Mouse (Mus musculus) megakaryocyte, embryonic 14.5 days (primary cell): Measurements from ENCODE around the gene Ncoa6. TPM values are rescaled to one million over a fixed set of nuclear protein-coding genes. Genes with fewer than 3 reads are reported as not detected.

Experiments
- H3K27me3 ChIP-seq: replicated peaks from 2 replicates; pipeline ENCODE3; 2012; ENCODE audit warnings: inconsistent platforms
- H3K36me3 ChIP-seq: replicated peaks from 2 replicates; pipeline ENCODE3; 2012; ENCODE audit warnings: low read length, inconsistent platforms, mixed read lengths
- H3K4me1 ChIP-seq: 2 replicates; pipeline ENCODE4 v1.6.1; 2012; ENCODE audit warnings: inconsistent platforms
- H3K4me3 ChIP-seq: replicated peaks from 2 replicates; pipeline ENCODE3; 2012; ENCODE audit warnings: moderate library complexity, mild to moderate bottlenecking, inconsistent platforms
- H3K9me3 ChIP-seq: 2 replicates; pipeline ENCODE4 v1.6.1; 2012; ENCODE audit warnings: inconsistent platforms
- FLI1 ChIP-seq: IDR thresholded peaks from 2 replicates; pipeline ENCODE4 v1.6.1; 2012; ENCODE audit warnings: low read length, inconsistent platforms, mixed read lengths
- GATA1 ChIP-seq: IDR thresholded peaks from 3 replicates; pipeline ENCODE4 v1.6.1; 2012; ENCODE audit warnings: mixed read lengths, low read length, inconsistent platforms, borderline replicate concordance
- polyA plus RNA-seq: library from polyadenylated mRNA; stranded (reverse); fragments of >175 nt; gene quantifications from 2 replicates; pipeline ENCODE4 v1.2.3, GENCODE M21; 2012; ENCODE audit warnings: low replicate concordance; ENCODE audit not compliant: insufficient read depth

Gene Ncoa6
- polyA plus RNA-seq, 1 experiment: 8.0 TPM

DNA sequence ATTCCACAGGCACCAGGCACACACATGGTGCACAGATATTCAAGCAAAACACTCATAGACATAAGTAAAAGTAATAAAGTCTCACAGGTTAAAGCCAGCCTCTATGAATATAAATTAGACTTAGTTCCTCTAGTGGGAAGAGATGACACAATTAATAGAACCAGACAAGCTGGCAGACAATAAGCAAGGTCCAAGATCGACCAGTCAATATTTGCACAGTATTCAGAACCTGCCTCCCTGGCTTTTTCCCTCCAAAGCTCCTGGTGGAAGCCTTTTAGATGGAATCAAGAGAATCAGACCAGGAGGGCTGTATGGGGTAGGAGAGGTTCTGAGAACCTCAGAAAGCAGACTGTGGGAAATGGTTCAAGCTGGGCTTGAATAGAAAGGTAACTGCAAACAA is 99.8 kb downstream of the Ncoa6 start:
- Histone ChIP-seq H3K4me1 (peaks cover 19% of the 10 kb centered on the region), H3K9me3 (0 out of 2 replicates have a peak, but pooled peaks cover 2% of the 10 kb centered on the region), H3K27me3 (peaks cover 26% of the 10 kb centered on the region), H3K4me3 (no peak overlapping the region), H3K36me3 (no peaks in the 10 kb centered on the region)
- TF ChIP-seq GATA1: no peak
- TF ChIP-seq FLI1: no peak

DNA sequence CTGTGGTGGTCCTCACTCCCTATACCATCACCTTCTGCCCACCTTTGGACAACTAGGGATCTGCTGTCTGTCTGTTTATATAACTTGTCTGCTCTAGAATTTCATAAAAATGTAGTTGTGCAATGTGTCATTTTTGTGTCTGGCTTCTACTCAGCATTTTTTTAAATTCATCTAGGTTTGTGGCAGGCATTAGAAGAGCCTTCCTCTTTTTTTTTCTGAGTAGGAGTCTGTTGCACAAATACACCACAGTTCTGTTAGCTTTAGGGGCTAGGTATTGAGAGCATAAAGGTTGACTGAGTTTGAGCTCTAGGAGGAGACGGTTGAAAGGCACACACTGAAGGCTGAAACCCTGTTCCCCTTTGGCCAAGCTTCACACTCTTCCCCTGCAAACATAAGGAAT is 100.4 kb downstream of the Ncoa6 start:
- Histone ChIP-seq H3K9me3 (0 out of 2 replicates have a peak, but pooled peaks cover 2% of the 10 kb centered on the region), H3K36me3 (no peaks in the 10 kb centered on the region), H3K4me1 (peaks cover 19% of the 10 kb centered on the region), H3K27me3 (peaks cover 22% of the 10 kb centered on the region), H3K4me3 (no peak overlapping the region)
- TF ChIP-seq FLI1: no peak
- no peak for TF ChIP-seq GATA1

DNA sequence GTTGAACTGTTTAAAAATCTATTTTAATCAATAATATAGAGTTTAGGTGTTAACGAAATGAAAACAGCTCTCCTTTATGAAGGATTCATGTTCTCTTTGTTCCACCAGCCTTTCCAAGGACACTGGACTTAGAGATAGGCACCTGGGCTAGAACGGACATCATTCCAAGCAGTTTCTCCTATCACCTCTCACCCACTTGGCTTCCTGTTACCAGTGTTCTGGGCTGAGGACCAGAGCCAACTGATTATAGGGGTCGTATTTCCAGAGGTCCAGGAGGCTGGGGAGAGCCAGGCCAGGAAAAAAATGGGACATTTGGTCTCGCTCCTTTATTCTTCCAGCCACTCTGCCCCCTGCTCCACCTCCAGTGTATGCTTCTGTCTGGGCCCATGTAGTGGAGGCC is 101.2 kb downstream of the Ncoa6 start:
- H3K36me3 ChIP-seq: no peaks in the 10 kb centered on the region
- H3K27me3 ChIP-seq: peaks cover 19% of the 10 kb centered on the region
- TF ChIP-seq GATA1 (no peak), FLI1 (no peak)
- H3K9me3 ChIP-seq: 0 out of 2 replicates have a peak, but pooled peaks cover 2% of the 10 kb centered on the region
- peaks cover 19% of the 10 kb centered on the region for H3K4me1 ChIP-seq
- H3K4me3 ChIP-seq: no peak overlapping the region

DNA sequence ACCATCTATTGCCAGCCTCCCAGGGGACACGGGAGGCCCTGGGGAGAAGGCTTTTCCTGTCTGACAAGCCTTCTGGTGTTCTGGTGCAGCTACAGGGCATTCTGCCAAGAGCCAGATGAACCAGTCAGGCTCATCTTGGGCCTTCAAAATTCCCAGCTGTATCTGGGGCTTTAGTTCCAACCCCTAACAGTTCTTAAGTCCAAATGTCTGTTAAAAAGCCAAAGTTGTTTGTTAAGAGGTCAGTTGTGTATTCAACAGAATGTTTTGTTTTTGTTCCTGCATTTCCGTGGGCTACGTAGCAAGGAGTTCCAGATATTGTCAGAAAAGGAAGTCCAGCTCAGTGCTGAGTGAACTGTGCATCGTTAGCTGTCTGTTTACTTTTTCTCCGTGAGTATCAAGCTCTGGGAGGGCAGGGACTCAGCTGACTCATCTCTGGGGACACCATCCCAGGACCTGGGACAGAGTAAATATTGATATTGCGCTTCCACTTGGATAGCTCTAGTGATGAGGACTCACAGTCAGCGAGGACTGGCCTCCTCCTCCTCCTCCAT is 104.3 kb downstream of the Ncoa6 start:
- H3K4me3 ChIP-seq: no peak overlapping the region
- no peaks in the 10 kb centered on the region for H3K9me3 ChIP-seq
- H3K27me3 ChIP-seq: peaks cover 13% of the 10 kb centered on the region
- peaks cover 19% of the 10 kb centered on the region for H3K4me1 ChIP-seq
- no peak for TF ChIP-seq GATA1
- TF ChIP-seq FLI1: no peak
- no peaks in the 10 kb centered on the region for H3K36me3 ChIP-seq

DNA sequence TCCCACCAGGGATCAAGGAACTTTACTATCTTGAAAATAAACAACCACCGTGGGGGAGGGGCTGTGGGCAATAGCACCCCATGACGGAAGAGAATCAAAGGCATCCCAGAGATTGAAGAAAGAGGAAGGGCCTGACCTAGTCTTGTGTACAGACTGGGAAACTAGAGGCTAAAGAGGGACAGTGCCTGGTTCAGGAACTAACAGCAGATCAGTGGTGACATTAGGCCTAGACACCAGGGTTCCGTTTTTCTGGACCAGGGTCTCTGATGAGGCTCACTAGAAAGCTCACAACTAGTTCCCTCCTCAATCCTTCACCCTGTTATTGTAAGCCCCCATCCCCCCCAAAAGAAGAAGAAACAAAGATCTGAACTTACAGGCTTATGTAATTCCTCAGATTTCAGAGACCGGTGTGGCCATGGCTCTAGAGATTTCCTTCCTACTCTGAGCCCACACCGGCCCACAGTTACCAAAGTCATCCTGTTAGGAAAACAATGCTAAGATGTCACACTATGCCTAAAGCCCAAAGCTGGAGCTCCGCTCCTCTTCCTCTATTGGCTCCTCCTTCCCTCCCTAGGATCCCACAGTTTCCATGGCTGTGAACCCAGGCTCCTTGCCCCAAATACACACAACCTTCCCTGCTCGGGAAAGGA is 105.9 kb downstream of the Ncoa6 start:
- Histone ChIP-seq H3K9me3 (no peaks in the 10 kb centered on the region), H3K4me1 (peaks cover 13% of the 10 kb centered on the region), H3K27me3 (peaks cover 11% of the 10 kb centered on the region), H3K36me3 (no peaks in the 10 kb centered on the region), H3K4me3 (no peak overlapping the region)
- TF ChIP-seq FLI1: no peak
- no peak for TF ChIP-seq GATA1

DNA sequence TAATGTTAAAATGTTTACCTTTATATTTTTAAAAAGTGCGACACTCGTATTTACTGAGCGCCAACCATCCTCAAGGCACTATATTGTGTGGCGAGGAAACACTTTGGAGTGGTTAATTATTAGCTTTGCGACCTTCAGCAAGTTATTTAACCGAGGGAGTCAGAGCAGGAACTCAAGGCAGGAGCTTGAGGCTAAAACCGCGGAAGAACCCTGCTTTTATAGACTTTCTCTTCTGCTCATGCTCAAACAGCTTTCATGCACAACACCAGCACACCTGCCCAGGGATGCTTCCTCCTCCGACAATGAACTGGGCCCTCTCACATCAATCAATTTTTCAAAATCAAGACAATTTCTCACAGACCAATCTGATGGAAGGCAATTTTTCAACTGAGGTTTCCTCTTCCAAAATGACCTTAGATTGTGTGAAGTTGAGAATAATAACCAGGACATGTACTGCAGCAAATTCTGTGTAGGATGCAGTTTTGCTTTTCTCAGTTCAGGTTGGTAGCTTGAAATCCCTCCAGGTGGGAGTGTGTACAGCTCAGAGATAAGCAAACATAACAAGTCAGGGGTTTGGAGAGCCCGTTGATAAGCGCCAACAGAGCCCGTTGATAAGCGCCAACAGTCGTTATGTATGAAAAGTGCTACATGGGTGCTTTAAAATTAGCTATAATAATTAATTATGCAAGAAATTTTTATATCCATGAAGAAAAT is 115.9 kb downstream of the Ncoa6 start:
- Histone ChIP-seq H3K4me1 (peaks cover 17% of the 10 kb centered on the region), H3K9me3 (no peaks in the 10 kb centered on the region), H3K36me3 (no peaks in the 10 kb centered on the region), H3K4me3 (peak overlapping the region; percentile 93), H3K27me3 (peaks cover 4% of the 10 kb centered on the region)
- TF ChIP-seq FLI1: no peak
- TF ChIP-seq GATA1: no peak

DNA sequence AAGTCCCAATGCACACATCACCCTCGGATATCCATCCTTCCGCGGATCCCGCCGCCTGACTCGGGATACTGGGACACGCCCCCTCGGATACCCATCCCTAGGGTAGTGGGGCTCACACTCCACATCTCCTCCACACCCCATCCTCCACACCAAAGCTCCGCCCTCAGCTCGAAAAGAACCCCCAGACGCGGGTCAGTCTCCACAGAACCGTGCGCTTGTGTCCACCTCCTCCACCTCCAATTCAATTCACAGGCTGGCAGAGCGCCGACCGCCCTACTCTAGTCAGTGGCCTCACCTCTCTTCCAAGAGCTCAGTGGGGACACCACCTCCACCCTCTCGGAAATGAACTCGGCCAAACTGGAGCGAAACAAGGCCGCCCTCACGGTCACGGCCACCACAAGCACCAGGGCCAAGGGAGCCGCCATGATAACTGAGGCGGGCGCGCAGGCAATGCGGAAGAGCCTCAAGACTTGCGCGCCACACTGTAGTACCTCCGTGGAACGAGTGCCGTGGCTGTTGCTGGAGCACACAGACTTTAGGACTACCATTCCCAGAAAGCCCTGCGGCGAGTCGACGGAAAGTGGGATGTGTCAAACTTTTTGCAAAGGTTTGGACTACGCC is 116.6 kb downstream of the Ncoa6 start, which contains the start of gene Pigu:
Gene Pigu (minus strand): TSS at position 460 of the 621 bp plus-strand sequence.
- TF ChIP-seq GATA1 (no peak), FLI1 (no peak)
- Histone ChIP-seq H3K36me3 (no peaks in the 10 kb centered on the region), H3K4me3 (peak within 1 kb of the TSS; percentile 93), H3K4me1 (peaks cover 17% of the 10 kb centered on the region), H3K27me3 (peaks cover 4% of the 10 kb centered on the region), H3K9me3 (no peaks in the 10 kb centered on the region)

DNA sequence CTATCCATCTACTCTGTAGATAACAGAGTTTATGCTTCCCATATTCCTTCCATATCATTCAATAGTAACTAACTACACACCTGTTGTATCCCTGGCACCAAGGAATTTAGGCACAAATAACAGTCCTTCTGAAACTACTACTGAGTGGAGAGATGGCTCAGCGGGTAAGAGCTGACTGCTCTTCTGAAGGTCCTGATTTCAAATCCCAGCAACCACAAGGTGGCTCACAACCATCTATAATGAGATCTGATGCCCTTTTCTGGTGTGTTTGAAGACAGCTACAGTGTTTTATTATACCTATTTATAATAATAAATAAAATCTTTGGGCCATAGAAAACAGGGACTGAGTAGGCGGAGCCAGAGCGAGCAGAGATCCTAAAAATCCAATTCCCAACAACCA is 119.3 kb downstream of the Ncoa6 start:
- Histone ChIP-seq H3K27me3 (no peaks in the 10 kb centered on the region), H3K4me1 (peaks cover 17% of the 10 kb centered on the region), H3K9me3 (peaks cover 15% of the 10 kb centered on the region), H3K36me3 (peaks cover 17% of the 10 kb centered on the region), H3K4me3 (no peak overlapping the region)
- TF ChIP-seq FLI1: no peak
- no peak for TF ChIP-seq GATA1

DNA sequence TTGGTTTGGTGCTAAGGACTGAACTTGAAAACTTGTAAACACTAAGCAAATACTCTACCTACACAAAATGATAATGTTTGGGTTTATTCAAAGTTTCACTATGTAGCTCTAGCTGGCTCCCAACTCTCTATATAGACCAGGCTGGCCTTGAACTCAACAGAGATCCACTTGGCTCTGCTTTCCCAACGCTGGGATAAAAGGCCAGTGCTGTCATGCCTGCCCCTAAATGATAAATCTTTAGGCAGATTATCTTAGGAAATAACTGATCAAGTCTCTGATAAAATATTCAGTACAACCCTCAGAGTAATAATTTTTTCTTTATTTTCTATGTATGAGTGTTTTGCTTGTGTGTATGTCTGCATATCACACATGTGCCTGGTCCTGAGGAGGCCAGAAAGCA is 127.0 kb downstream of the Ncoa6 start:
- Histone ChIP-seq H3K27me3 (no peaks in the 10 kb centered on the region), H3K36me3 (peaks cover 47% of the 10 kb centered on the region), H3K9me3 (peaks cover 17% of the 10 kb centered on the region), H3K4me1 (peaks cover 8% of the 10 kb centered on the region), H3K4me3 (no peak overlapping the region)
- TF ChIP-seq GATA1: no peak
- TF ChIP-seq FLI1: no peak

Other genes with a start within 250 kb of the Ncoa6 start
- 10.7 and 187 TPM in 2 replicates for gene Dynlrb1, start 237.4 kb downstream of the Ncoa6 start, polyA plus RNA-seq
- gene Map1lc3a, start 197.6 kb downstream of the Ncoa6 start, polyA plus RNA-seq: 47.3 and 56.9 TPM in 2 replicates
- 9.1 and 13.0 TPM in 2 replicates for gene Pigu, start 116.5 kb downstream of the Ncoa6 start, polyA plus RNA-seq
- 12.7 and 21.9 TPM in 2 replicates for gene Trp53inp2, start 92.8 kb downstream of the Ncoa6 start, polyA plus RNA-seq
- 4.9 and 10.2 TPM in 2 replicates for gene Acss2, start 44.1 kb upstream of the Ncoa6 start, polyA plus RNA-seq
- gene Ggt7, start 44.3 kb upstream of the Ncoa6 start, polyA plus RNA-seq: 0.60 and 24.0 TPM in 2 replicates
- gene Gss, start 118.9 kb upstream of the Ncoa6 start, polyA plus RNA-seq: 7.9 and 8.8 TPM in 2 replicates
- gene Myh7b, start 137.3 kb upstream of the Ncoa6 start, polyA plus RNA-seq: 0.95 TPM in 1 of 2 replicates, not detected in the other
- gene Trpc4ap, start 218.5 kb upstream of the Ncoa6 start, polyA plus RNA-seq: 80.8 and 188 TPM in 2 replicates